Mouse (Mus musculus) spleen, postnatal 10 days (tissue): Measurements from ENCODE around the gene Thbs3.
"Not testable (repeated sequence)": the region's sequence is repeated elsewhere in the genome, so short reads cannot be mapped to it uniquely, and the experiment has no call there.

Source experiments
- DNase-seq, 2 experiments: peaks; one replicate each; pipeline ENCODE4 v3.0.0; 2021 to 2022; ENCODE audit warnings: low spot score in 2 of 2

The Thbs3 gene

DNA sequence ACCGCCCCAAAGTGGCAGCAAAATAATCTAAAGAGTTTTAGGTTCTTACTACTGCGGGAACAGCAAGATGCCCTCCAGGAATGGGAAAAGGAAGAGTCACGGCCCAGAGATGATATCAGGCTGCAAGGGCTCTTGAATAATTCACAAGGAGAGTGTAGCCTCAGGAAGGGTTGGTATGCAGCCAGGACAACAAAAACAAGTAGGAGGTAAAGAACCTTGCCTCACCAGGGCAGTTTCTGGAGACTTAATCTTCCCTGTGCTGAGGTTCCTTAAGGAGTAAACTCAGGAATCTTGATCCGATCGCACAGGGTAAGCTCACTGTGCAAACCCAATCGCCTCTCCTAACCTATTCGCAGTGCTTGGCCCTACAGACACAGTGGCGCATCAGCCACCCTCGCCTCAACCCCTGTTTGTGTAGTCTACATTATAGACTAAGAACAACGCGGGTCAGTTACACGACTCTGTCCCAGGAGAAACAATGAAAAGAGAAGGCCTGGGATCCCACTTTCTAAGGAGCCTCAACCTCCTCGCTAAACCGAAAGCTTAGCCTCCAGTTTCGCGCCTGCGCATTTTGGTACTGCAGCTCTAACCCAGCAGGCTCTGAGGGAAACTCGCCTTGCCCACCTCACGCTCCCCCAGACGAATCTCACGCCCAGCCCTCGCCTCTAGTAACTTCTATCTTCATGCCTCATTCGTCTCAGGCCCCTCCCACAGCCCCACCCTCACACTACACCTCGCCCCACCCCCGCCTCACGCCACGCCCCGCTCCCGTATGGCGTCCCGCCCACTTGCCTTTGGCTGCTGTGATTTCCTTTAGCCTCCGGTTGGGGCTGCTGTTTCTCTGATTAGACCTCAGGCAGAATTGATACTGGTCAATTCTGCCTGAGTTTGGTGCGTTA, 18.8 kb upstream of the Thbs3 start:
- DNase-seq: peak; percentile 62 to 92

DNA sequence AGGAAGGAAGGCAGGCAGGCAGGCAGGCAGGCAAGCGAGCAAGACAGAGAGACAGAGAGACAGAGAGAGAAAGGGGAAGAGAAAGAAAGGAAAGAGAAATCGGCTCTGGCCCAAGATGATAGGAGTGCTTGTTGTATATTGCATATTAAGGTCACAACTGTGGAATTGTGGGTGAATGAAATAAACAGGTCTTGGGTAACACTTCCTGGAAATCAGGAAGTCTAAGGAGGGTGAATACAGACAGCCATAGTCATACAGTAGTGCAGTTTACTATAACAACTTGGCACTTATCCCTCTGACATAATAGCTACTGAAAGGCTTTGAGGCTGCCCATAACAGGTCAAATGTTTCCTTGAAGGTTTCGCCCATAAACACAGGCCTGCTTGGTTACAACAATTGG, 15.1 kb upstream of the Thbs3 start:
- DNase-seq: no peak

DNA sequence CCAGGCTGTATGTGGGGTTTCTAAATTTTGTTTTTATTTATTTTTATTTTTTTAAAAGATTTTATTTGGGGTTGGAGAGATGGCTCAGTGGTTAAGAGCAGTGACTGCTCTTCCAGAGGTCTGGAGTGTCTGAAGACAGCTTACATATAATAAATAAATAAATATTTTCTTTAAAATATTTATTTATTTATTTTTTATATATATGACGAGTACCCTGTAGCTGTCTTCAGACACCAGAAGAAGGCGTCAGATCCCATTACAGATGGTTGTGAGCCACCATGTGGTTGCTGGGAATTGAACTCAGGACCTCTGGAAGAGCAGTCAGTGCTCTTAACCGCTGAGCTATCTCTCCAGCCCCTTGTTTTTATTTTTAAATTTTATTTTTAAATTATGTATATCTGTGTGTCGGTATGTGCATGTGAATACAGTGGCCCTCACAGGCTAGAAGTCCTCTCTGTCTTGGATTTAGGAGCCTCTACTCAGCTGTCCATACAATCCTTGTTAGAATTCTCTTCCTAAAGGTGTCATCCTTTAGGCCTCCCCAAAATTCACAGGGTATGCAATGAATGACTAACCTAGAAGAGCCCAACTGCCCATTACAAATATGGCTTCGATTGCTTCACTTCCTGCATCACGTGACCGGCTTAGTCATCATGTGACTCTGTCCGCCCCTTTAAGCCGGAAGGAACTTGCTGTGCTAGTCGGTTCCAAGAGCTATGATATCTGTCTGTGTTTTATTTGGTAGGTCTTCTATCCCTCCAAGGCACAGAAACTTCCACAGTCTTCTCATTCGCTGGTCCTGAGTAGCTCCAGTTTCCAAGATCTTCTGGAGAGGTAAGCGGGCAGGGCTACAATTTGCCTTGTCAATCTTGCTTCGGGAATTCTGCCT, 12.5 kb upstream of the Thbs3 start, which contains the start of gene Gba:
Gba (plus strand) TSS at position 676 of the 889 bp plus-strand sequence.
- DNase-seq: peak; percentile 74 to 87

DNA sequence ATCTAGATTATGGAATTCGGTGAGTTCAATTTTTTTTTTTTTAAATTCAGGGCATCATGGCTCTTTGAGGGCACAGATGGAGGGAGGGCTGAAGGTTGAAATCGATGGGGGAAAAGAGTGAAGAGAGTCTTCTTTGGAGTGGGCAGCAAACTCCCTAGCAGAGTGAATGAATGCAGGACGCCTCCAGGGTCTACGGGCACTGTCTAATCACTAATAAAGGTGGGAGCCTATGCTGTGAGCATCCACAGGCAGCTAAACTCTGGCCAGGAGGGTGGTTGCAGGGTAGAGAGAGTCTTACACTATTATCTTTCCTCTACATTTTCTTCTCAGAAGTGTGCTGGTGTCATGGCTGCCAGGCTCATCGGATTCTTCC, 11.9 kb upstream of the Thbs3 start:
- no peak for DNase-seq

- DNase-seq: no peak
Observed at GRCm38 (mm10) chr3:89206079-89206478, 8.9 kb upstream of the Thbs3 start.

DNA sequence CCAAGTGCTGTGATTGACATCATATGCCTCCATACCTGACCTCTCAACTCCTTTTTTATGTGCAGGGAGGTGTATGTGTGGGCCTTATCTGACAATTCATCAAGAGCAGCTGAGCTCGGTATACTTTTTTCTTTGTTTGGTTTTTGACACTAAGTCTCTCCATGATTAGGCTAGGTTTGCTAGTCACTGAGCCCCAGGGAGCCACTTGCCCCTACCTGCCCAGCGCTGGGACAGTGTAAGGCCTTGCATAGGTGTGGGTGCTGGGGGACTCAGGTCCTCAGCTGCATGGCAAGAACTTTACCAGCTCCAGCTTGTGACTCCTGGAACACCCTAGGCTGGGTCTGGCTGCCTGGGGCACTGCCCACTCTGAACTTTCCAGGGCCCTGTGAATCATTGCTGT, 8.3 kb upstream of the Thbs3 start:
- DNase-seq: no peak

- no peak for DNase-seq
Observed at GRCm38 (mm10) chr3:89208075-89208657, 6.8 kb upstream of the Thbs3 start.

DNA sequence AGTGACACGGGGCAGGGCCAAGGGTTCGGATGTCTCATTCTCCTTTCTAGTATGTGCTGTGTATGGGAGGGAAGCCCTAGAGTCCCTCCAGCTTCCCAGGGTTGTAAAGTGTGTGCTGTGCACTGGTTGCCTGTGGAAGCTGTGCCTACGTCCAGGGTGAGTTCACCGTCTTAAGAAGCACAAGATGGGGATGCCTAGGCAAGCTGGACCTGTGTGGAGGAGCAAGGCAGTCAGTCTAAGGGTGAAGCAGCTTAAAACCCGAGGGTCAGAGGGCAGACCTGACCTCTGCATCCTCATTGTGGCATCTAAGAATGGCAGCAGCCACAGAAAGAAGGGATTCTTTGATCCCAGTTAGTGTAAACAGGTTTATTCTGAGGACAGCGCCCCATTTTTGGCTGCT, 6.2 kb upstream of the Thbs3 start:
- no peak for DNase-seq

- no peak for DNase-seq
Observed at GRCm38 (mm10) chr3:89209731-89210130, 5.2 kb upstream of the Thbs3 start.

DNA sequence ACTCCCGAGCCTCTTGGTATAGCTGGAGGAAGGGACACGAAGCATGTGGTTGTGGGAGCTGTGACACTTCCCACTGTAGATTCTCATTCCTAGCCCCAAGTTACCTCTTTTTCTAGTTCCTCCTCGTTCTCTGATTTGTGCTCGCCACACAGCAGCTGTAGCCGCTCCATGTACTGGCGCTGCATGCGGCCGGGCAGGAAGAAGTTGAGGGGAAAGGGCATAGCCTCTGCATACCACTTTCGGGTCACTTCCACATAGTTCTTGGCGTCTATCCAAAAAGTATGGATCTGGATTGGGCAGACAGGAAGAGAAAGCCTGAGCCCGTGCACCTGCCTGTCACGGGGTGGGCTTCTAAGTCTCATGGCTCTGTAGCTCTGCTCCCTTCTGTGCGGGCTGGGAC, 4.8 kb upstream of the Thbs3 start:
- no peak for DNase-seq

- DNase-seq: no peak
Observed at GRCm38 (mm10) chr3:89210731-89211130, 4.2 kb upstream of the Thbs3 start.

DNA sequence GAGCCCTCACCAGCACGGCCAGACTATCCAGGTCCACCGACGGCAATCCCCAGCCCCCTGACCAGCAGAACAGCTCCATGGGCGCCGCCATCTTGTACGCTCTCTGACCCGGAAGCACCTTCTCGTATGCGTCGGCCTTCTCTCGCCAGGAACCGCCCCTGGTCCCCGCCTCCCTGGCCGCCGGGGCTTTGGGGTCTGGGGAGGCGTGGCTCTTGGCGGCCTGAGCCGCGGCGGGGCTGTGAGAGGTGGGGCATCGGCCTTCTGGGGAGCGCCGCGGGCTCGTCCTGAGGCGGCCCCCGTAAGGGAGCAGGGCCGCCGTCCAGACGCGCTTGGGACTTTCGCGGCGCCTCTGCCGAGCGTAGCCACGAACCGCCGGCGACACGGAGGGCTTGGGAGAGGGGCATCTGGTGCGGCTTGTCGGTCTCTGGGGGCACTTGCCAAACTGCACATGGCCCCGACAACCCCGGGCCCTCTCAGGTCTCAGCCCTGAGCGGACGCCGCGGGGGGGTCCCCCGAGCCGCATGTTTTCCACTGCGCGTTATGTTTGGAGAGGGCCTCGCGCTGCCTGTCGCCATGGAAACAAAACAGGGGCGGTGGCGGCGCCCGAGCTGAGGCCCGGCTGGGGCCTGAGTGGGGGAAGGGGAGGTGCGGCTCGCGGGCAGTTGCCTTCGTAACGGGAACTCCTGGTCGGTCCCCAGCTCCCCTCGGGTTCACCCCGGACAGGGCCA, 1.0 kb upstream of the Thbs3 start:
- peak; percentile 78 to 90 for DNase-seq

DNA sequence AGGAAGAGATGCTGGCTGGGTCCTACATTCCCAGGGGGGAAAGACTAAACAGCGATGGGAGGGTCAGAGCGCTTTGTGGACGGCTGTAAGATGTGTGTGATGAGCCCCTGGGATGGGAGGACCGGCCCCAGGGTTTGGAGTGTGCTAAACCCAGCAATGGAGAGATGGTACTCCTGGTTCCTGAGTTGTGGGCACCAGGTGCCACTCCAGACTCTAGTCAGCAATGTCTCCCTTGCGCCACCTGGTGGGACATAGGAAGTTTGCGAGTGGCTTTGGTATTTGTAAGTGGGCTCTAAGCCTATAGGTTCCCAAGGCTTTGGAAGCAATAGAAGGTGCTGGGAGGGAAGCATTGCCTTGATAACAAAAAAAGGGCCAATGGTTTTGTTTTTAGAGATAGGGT, 873 bp downstream of the Thbs3 start:
- peak; percentile 75 to 90 for DNase-seq

DNA sequence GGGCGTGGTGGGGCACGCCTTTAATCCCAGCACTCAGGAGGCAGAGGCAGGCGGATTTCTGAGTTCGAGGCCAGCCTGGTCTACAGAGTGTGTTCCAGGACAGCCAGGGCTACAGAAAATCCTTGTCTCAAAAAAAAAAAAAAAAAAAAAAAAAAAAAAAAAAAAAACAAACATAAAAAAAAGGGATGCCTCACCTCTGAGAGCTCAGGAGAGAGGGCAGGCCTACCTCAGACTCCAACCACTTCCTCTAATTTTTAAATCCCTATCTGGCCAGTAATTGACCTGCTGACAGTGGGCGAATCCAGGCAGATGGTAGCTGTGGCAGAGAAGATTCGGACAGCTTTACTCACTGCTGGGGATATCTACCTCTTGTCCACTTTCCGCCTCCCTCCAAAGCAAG, 1.4 kb downstream of the Thbs3 start:
- not testable (repeated sequence) for DNase-seq

DNA sequence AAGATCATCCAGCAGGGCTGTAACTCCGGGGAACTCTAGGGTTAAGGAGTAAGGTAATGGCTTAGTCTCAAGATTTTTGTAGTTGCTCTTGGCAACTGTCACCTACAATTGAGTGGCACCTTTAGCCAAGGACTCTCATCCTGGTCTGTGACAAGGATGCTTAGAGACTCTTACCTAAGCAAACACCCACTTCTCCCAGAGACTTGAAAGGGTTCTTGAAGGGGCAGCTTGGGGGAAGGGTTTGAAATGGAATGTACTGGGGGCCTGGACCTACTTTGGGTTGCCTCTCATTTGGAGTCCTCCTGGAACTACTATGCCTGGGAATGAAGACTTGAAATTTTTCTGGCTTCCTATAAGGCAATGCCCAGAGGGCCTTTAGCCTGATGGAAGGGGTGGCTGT, 3.3 kb downstream of the Thbs3 start:
- no peak for DNase-seq

GRCm38 (mm10) chr3:89219546-89219945, 4.6 kb downstream of the Thbs3 start:
- DNase-seq: no peak

DNA sequence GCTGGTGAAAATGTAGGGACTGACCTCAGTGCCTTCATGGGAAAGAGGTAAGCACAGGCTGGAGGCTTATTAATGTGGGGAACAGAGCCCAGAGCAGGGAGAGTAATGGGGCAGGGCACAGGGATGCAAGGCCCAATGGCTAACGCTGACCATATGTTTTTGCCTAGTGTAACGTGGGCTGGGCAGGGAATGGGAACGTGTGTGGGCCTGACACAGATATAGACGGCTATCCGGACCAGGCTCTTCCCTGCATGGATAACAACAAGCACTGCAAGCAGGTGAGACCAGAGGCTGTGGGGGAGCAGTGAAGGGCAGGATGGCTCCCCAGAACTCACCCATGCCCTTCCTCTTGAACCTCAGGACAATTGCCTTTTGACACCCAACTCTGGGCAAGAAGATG, 6.2 kb downstream of the Thbs3 start:
- DNase-seq: no peak

DNA sequence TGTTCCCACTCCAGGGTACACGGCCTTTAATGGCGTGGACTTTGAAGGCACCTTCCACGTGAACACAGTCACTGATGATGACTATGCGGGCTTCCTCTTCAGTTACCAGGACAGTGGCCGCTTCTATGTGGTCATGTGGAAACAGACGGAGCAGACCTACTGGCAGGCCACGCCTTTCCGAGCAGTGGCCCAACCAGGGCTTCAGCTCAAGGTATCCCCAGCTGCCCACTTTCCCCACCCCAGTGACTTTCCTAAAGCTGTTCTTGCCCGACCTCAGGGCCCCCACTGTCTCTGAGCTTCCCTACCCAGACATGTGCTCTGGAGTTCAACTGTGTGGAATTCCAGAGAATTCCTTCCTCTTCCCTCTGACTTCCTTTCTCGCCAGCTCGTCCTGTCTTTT, 9.8 kb downstream of the Thbs3 start:
- no peak for DNase-seq

DNA sequence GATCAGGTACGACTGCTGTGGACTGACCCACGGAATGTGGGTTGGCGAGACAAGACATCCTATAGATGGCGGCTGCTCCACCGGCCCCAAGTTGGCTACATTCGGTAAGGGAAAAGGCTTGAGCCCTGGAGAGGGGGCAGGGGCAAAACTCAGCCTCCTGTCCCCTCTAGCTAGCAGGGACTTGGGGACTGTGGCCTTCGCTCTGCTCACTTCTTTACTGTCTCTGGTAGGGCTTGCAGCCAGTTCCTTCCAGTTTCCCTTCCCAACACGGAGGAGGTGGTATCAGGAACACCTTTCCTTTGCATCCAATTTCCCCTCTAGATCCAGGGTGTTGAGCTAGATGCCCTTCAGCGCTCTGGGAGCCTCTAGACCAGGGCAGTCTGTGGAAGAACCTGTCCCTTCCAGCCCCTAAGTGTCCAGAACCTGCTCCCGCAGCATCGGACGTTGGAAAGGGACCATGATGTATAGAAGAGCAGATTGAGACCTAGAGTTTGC, 10.4 kb downstream of the Thbs3 start:
- no peak for DNase-seq

DNA sequence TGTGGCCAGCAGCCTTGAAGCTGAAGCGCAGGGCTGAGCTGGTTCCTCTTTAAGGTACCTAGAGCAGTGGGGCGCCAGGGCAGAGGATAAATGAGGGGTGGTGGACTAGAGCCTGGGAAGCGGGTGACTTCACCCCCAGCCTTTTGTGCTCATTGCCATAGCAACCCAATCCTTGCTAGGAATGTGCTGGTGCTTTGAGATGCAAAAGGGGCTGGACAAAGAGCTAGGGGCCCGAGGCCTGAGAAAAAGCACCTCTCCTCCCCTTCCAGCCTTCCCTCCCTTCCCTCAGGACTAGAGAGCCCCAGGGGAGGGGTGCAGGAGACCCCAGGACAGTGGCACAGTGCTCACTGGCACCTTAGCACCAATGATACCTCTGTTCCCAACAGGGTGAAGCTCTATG, 10.9 kb downstream of the Thbs3 start:
- no peak for DNase-seq

- DNase-seq: no peak
Observed at GRCm38 (mm10) chr3:89226361-89226760, 11.4 kb downstream of the Thbs3 start.

- no peak for DNase-seq
Observed at GRCm38 (mm10) chr3:89226900-89227299, 11.9 kb downstream of the Thbs3 start, which contains the start of gene Mtx1. Gene Mtx1 (minus strand): TSS chr3:89227088.
